Mouse (Mus musculus): ENCODE measurements around the gene Tmem59l. TPM values are rescaled to one million over a fixed set of nuclear protein-coding genes. Genes with fewer than 3 reads are reported as not detected.

The Tmem59l gene
- polyA plus RNA-seq, 1 experiment, result 0.36 TPM

DNA sequence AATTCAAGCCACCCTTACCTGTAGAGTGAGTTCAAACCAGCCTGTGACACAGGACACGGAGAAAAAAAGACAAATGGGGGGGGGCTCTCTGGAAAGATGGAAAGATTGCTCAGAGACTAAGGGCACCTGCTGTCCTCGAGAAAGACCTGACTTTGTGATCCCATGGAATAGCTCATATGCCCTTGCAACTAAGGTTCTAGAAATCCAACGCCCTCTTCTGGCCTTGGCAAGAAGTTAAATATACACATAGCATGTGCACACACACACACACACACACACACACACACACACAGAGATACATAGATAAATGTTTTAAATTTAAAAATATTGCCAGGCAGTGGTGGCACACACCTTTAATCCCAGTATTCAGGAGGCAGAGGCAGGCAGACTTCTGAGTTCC, 46.9 kb downstream of the Tmem59l start:
- Histone ChIP-seq H3K79me2 (ENCODE audit: control insufficient read depth, insufficient read depth) (peaks cover 38% of the 10 kb centered on the region), H3K4me3 (ENCODE audit: insufficient read depth, poor library complexity, severe bottlenecking) (no peak overlapping the region), H3K79me3 (ENCODE audit: low read depth) (peaks cover 10% of the 10 kb centered on the region), H3ac (ENCODE audit: control insufficient read depth, insufficient read length, low read depth) (no peak overlapping the region), H3K27me3 (ENCODE audit: control insufficient read depth, insufficient read depth, insufficient read length) (no peaks in the 10 kb centered on the region), H3K36me3 (ENCODE audit: control insufficient read depth, insufficient read depth) (no peaks in the 10 kb centered on the region)
- no peak for TF ChIP-seq USF1 (IDR thresholded peaks at IDR 0.05; ENCODE audit: low read depth)
- no peak for TF ChIP-seq CEBPB (IDR thresholded peaks at IDR 0.05; ENCODE audit: low read depth)
- no peak for TF ChIP-seq MYOD1 (IDR thresholded peaks at IDR 0.05; ENCODE audit: control insufficient read depth, insufficient read length, low read depth)
- no peak for TF ChIP-seq MYOG (IDR thresholded peaks at IDR 0.05; ENCODE audit: control insufficient read depth, extremely low read depth, insufficient read length)
- no peak for TF ChIP-seq FOSL1 (IDR thresholded peaks at IDR 0.05; ENCODE audit: insufficient read depth, low read length, poor library complexity, severe bottlenecking)
- no peak for TF ChIP-seq MAX (IDR thresholded peaks at IDR 0.05)
- TF ChIP-seq CTCF (IDR thresholded peaks at IDR 0.05; ENCODE audit: control insufficient read depth, insufficient read depth, insufficient read length), result no peak

DNA sequence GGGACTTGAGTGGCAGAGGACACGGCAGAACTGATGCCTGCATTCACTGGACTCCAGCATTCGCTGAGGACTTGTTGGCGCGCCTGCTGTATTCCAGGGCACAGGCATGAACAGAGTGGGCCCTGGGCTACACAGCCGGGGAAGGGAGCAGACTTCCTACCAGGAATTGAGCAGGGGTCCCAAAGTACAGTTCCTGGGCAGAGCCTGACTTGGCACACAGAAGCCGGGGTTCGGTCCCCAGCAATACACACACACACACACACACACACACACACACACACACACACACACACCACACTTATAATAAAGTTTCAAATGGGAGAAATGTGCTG, 47.3 kb downstream of the Tmem59l start:
- Histone ChIP-seq H3K27me3 (ENCODE audit: control insufficient read depth, insufficient read depth, insufficient read length) (no peaks in the 10 kb centered on the region), H3K36me3 (ENCODE audit: control insufficient read depth, insufficient read depth) (no peaks in the 10 kb centered on the region), H3K79me2 (ENCODE audit: control insufficient read depth, insufficient read depth) (peaks cover 43% of the 10 kb centered on the region), H3K79me3 (ENCODE audit: low read depth) (peaks cover 10% of the 10 kb centered on the region), H3ac (ENCODE audit: control insufficient read depth, insufficient read length, low read depth) (peak overlapping the region; percentile 20), H3K4me3 (ENCODE audit: insufficient read depth, poor library complexity, severe bottlenecking) (peak overlapping the region; percentile 34)
- TF ChIP-seq MAX (IDR thresholded peaks at IDR 0.05) (no peak), FOSL1 (IDR thresholded peaks at IDR 0.05; ENCODE audit: insufficient read depth, low read length, poor library complexity, severe bottlenecking) (no peak), MYOG (IDR thresholded peaks at IDR 0.05; ENCODE audit: control insufficient read depth, extremely low read depth, insufficient read length) (no peak), CEBPB (IDR thresholded peaks at IDR 0.05; ENCODE audit: low read depth) (no peak), USF1 (IDR thresholded peaks at IDR 0.05; ENCODE audit: low read depth) (no peak), MYOD1 (IDR thresholded peaks at IDR 0.05; ENCODE audit: control insufficient read depth, insufficient read length, low read depth) (no peak), CTCF (IDR thresholded peaks at IDR 0.05; ENCODE audit: control insufficient read depth, insufficient read depth, insufficient read length) (no peak)

DNA sequence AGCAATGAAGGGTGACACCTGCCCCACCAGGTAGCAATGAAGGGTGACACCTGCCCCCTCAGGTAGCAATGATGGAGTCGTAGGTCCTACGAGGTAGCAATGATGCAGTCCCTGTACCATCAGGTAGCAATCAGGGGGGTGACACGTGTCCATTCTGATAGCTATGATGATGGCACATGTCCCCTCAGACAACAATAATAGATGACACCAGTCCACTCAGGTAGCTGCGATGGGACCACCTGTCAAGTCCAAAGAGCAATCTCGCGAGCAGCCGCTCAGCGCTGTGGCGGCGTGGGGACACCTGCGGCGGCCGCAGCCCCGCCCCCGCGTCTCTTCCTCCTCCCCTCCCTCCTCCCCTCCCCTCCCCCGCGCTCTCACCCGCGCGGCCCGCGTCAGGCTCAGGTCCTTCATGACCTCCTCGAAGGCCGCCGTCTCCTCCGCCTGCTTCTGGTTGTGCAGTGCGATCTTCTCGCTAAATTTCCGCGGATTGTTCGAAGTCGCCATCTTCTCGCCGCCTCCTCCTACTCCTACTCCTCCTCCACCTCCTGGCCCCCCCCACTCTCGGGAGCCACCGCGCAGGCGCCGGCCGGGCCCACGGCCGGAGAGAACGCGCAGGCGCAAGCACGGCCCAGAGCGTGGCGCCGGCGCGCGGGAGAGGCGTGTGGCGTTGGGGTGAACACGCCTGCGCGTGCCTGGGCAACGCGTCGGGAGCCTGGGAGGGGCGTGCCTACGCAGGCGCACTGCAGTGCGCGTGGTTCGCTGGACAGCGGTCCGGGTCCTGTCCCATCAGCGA, 47.9 kb downstream of the Tmem59l start, which contains the start of gene Crtc1:
TSS of gene Crtc1 (minus strand) at position 525 of the 793 bp plus-strand sequence.
- TF ChIP-seq MAX (IDR thresholded peaks at IDR 0.05) (peak; percentile 94), FOSL1 (IDR thresholded peaks at IDR 0.05; ENCODE audit: insufficient read depth, low read length, poor library complexity, severe bottlenecking) (no peak)

DNA sequence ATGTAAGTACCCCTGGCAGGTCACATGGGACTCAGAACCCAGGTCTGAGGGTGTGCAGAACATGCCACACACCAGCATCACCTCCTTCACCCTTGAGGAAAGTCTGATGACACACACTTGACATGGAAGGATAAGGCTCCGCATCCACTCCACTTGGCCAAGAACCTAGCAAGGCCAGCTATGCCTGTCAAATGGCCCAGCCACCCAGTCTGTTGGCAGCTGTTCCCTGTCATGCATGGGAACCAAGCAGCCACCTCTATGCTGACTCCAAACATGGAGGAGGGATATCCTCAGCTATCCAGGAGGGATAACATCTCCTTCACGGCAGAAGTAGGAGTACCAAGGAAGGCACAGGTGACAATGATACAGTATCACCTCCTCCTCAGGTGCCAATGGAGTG, 48.7 kb downstream of the Tmem59l start:
- Histone ChIP-seq H3K4me3 (ENCODE audit: insufficient read depth, poor library complexity, severe bottlenecking) (no peak overlapping the region), H3K79me2 (ENCODE audit: control insufficient read depth, insufficient read depth) (peaks cover 57% of the 10 kb centered on the region), H3K36me3 (ENCODE audit: control insufficient read depth, insufficient read depth) (no peaks in the 10 kb centered on the region), H3K27me3 (ENCODE audit: control insufficient read depth, insufficient read depth, insufficient read length) (no peaks in the 10 kb centered on the region), H3K79me3 (ENCODE audit: low read depth) (peaks cover 15% of the 10 kb centered on the region), H3ac (ENCODE audit: control insufficient read depth, insufficient read length, low read depth) (no peak overlapping the region)
- TF ChIP-seq FOSL1 (IDR thresholded peaks at IDR 0.05; ENCODE audit: insufficient read depth, low read length, poor library complexity, severe bottlenecking) (no peak), USF1 (IDR thresholded peaks at IDR 0.05; ENCODE audit: low read depth) (no peak), MYOG (IDR thresholded peaks at IDR 0.05; ENCODE audit: control insufficient read depth, extremely low read depth, insufficient read length) (no peak), MYOD1 (IDR thresholded peaks at IDR 0.05; ENCODE audit: control insufficient read depth, insufficient read length, low read depth) (no peak), CTCF (IDR thresholded peaks at IDR 0.05; ENCODE audit: control insufficient read depth, insufficient read depth, insufficient read length) (no peak), MAX (IDR thresholded peaks at IDR 0.05) (no peak), CEBPB (IDR thresholded peaks at IDR 0.05; ENCODE audit: low read depth) (no peak)

More for the DNA sequence above, 47.9 kb downstream of the Tmem59l start, which contains the start of gene Crtc1:
- Histone ChIP-seq H3K4me3 (ENCODE audit: insufficient read depth, poor library complexity, severe bottlenecking) (peak within 1 kb of the TSS; percentile 53), H3ac (ENCODE audit: control insufficient read depth, insufficient read length, low read depth) (peak within 1 kb of the TSS; percentile 71), H3K27me3 (ENCODE audit: control insufficient read depth, insufficient read depth, insufficient read length) (no peaks in the 10 kb centered on the region), H3K79me3 (ENCODE audit: low read depth) (peaks cover 13% of the 10 kb centered on the region), H3K36me3 (ENCODE audit: control insufficient read depth, insufficient read depth) (no peaks in the 10 kb centered on the region), H3K79me2 (ENCODE audit: control insufficient read depth, insufficient read depth) (peaks cover 48% of the 10 kb centered on the region)

DNA sequence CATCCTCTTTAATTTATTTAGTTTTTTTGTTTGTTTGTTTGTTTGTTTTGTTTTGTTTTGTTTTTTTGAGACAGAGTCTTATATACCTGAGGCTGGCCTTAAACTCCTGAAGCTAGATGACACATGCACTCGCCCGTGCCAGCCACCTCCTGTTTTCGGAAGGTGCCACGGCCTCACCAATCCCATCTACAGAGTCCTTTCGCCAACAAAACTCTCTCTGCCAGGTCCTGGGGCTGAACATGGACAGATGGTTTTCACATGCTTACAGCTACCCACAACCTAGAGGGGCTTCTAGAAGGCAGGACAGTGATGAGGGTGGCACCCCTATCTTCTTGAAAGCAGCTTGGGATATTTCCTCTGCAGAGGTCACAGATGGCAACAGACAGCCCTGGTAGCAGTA, 52.0 kb downstream of the Tmem59l start:
- H3ac ChIP-seq (ENCODE audit: control insufficient read depth, insufficient read length, low read depth), result no peak overlapping the region
- H3K36me3 ChIP-seq (ENCODE audit: control insufficient read depth, insufficient read depth), result no peaks in the 10 kb centered on the region
- H3K4me3 ChIP-seq (ENCODE audit: insufficient read depth, poor library complexity, severe bottlenecking), result no peak overlapping the region
- peaks cover 17% of the 10 kb centered on the region for H3K79me3 ChIP-seq (ENCODE audit: low read depth)
- no peak for TF ChIP-seq MYOD1 (IDR thresholded peaks at IDR 0.05; ENCODE audit: control insufficient read depth, insufficient read length, low read depth)
- no peak for TF ChIP-seq MYOG (IDR thresholded peaks at IDR 0.05; ENCODE audit: control insufficient read depth, extremely low read depth, insufficient read length)
- TF ChIP-seq FOSL1 (IDR thresholded peaks at IDR 0.05; ENCODE audit: insufficient read depth, low read length, poor library complexity, severe bottlenecking), result no peak
- no peak for TF ChIP-seq MAX (IDR thresholded peaks at IDR 0.05)
- no peak for TF ChIP-seq USF1 (IDR thresholded peaks at IDR 0.05; ENCODE audit: low read depth)
- TF ChIP-seq CTCF (IDR thresholded peaks at IDR 0.05; ENCODE audit: control insufficient read depth, insufficient read depth, insufficient read length), result no peak
- H3K27me3 ChIP-seq (ENCODE audit: control insufficient read depth, insufficient read depth, insufficient read length), result no peaks in the 10 kb centered on the region
- H3K79me2 ChIP-seq (ENCODE audit: control insufficient read depth, insufficient read depth), result peaks cover 83% of the 10 kb centered on the region

Other genes with a start within 250 kb of the Tmem59l start
- 66.5 TPM for gene Homer3, start 204.5 kb downstream of the Tmem59l start, polyA plus RNA-seq (2012; fragmentation: generic; extraction: Trizol)
- gene Ddx49, start 184.9 kb downstream of the Tmem59l start, polyA plus RNA-seq (2012; fragmentation: generic; extraction: Trizol), result 136 TPM
- gene Cope, start 184.8 kb downstream of the Tmem59l start, polyA plus RNA-seq (2012; fragmentation: generic; extraction: Trizol), result 158 TPM
- gene Cers1, start 171.6 kb downstream of the Tmem59l start, polyA plus RNA-seq (2012; fragmentation: generic; extraction: Trizol), result 0.23 TPM
- gene Gdf1, start 157.5 kb downstream of the Tmem59l start, polyA plus RNA-seq (2012; fragmentation: generic; extraction: Trizol), result 0.16 TPM
- gene Upf1, start 134.1 kb downstream of the Tmem59l start, polyA plus RNA-seq (2012; fragmentation: generic; extraction: Trizol), result 47.2 TPM
- gene Comp, start 113.8 kb downstream of the Tmem59l start, polyA plus RNA-seq (2012; fragmentation: generic; extraction: Trizol), result 0.20 TPM
- 11.7 TPM for gene Crtc1, start 47.8 kb downstream of the Tmem59l start, polyA plus RNA-seq (2012; fragmentation: generic; extraction: Trizol)
- gene Klhl26, start 10.4 kb downstream of the Tmem59l start, polyA plus RNA-seq (2012; fragmentation: generic; extraction: Trizol), result 34.4 TPM
- gene Crlf1, start 5.8 kb upstream of the Tmem59l start, polyA plus RNA-seq (2012; fragmentation: generic; extraction: Trizol), result 294 TPM
- 199 TPM for gene Rex1bd, start 19.4 kb upstream of the Tmem59l start, polyA plus RNA-seq (2012; fragmentation: generic; extraction: Trizol)
- gene Uba52, start 23.4 kb upstream of the Tmem59l start, polyA plus RNA-seq (2012; fragmentation: generic; extraction: Trizol), result 1,556 TPM
- 256 TPM for gene Fkbp8, start 40.4 kb upstream of the Tmem59l start, polyA plus RNA-seq (2012; fragmentation: generic; extraction: Trizol)
- 47.5 TPM for gene Kxd1, start 40.6 kb upstream of the Tmem59l start, polyA plus RNA-seq (2012; fragmentation: generic; extraction: Trizol)
- gene Ell, start 52.1 kb upstream of the Tmem59l start, polyA plus RNA-seq (2012; fragmentation: generic; extraction: Trizol), result 12.3 TPM
- gene Isyna1, start 107.0 kb upstream of the Tmem59l start, polyA plus RNA-seq (2012; fragmentation: generic; extraction: Trizol), result 78.6 TPM
- gene Ssbp4, start 121.5 kb upstream of the Tmem59l start, polyA plus RNA-seq (2012; fragmentation: generic; extraction: Trizol), result 193 TPM
- not detected for gene Lrrc25, start 128.8 kb upstream of the Tmem59l start, polyA plus RNA-seq (2012; fragmentation: generic; extraction: Trizol)
- gene Gdf15, start 145.1 kb upstream of the Tmem59l start, polyA plus RNA-seq (2012; fragmentation: generic; extraction: Trizol), result 20.9 TPM
- 34.9 TPM for gene Pgpep1, start 173.0 kb upstream of the Tmem59l start, polyA plus RNA-seq (2012; fragmentation: generic; extraction: Trizol)
- 300 TPM for gene Lsm4, start 185.9 kb upstream of the Tmem59l start, polyA plus RNA-seq (2012; fragmentation: generic; extraction: Trizol)
- 128 TPM for gene Jund, start 211.6 kb upstream of the Tmem59l start, polyA plus RNA-seq (2012; fragmentation: generic; extraction: Trizol)
- gene Iqcn, start 216.1 kb upstream of the Tmem59l start, polyA plus RNA-seq (2012; fragmentation: generic; extraction: Trizol), result 0.01 TPM
- gene Gm3336, start 231.2 kb upstream of the Tmem59l start, polyA plus RNA-seq (2012; fragmentation: generic; extraction: Trizol), result not detected
- 0.01 TPM for gene Pde4c, start 236.4 kb upstream of the Tmem59l start, polyA plus RNA-seq (2012; fragmentation: generic; extraction: Trizol)

Measured in C2C12 (cell line).